Mouse (Mus musculus): ENCODE results near the gene Il2rb. TPM values are rescaled to one million over a fixed set of nuclear protein-coding genes. Genes with fewer than 3 reads are reported as not detected.

The Il2rb gene
- 0.62 TPM in 1 of 2 replicates, not detected in the other for total RNA-seq (2012; rRNA removed)

DNA sequence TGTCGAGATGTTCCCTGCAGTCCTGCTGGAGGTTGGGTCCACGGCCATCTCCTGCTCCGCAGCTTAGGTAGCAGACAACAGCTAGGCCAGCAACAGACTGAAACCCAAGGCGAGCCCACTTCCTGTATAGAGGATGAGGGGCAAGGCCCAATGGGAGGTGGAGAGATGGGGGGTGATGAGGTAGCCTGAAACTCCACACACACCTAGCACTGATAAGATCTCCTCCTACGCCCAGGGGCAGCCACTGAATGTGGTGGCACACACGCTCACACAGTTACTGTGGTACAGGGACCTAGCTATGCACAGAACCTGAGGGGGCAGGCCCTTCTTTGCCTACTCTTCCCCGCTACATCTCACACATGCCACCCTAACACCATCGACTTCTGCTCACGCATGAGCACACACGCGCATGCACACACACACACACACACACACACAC, at the start of gene Il2rb:
TSS of gene Il2rb (minus strand) at position 304 of the 439 bp plus-strand sequence.
- Histone ChIP-seq H3K9me3 (ENCODE audit: control insufficient read depth, insufficient read depth, low read depth, low read length) (no peaks in the 10 kb centered on the region), H3K27ac (ENCODE audit: insufficient read depth, low read depth, low read length, poor library complexity, severe bottlenecking) (no peak within 1 kb of the TSS), H3K4me3 (ENCODE audit: insufficient read depth in 1 of 2, low read depth in 1 of 2, low read length in 2 of 2, poor library complexity in 1 of 2, severe bottlenecking in 1 of 2) (no peak within 1 kb of the TSS), H3K36me3 (ENCODE audit: control insufficient read depth, insufficient read depth, low read length, poor library complexity, severe bottlenecking) (no peaks in the 10 kb centered on the region), H3K9ac (ENCODE audit: insufficient read depth, low read depth, low read length, poor library complexity, severe bottlenecking) (no peak within 1 kb of the TSS), H3K4me1 (ENCODE audit: control insufficient read depth in 2 of 2, insufficient read depth in 2 of 2, low read length in 2 of 2, poor library complexity in 1 of 2) (no peaks in the 10 kb centered on the region)
- no peak for DNase-seq (ENCODE audit: low read depth, low spot score)
- in situ Hi-C loops (cut with MboI; ENCODE audit: low sequenced_read_pairs in 2 of 2, unreplicated experiment in 2 of 2), result no loop called here
- TF ChIP-seq ZNF384 (IDR thresholded peaks at IDR 0.05; ENCODE audit: low read depth, low read length) (no peak), HCFC1 (IDR thresholded peaks at IDR 0.05; ENCODE audit: borderline replicate concordance, insufficient read depth, low read length) (no peak), ZC3H11A (IDR thresholded peaks at IDR 0.05; ENCODE audit: borderline replicate concordance, low read depth, low read length) (no peak), CHD2 (IDR thresholded peaks at IDR 0.05; ENCODE audit: low read depth, low read length) (no peak), MAFK (IDR thresholded peaks at IDR 0.05; ENCODE audit: insufficient read depth, low read depth, low read length) (no peak)

DNA sequence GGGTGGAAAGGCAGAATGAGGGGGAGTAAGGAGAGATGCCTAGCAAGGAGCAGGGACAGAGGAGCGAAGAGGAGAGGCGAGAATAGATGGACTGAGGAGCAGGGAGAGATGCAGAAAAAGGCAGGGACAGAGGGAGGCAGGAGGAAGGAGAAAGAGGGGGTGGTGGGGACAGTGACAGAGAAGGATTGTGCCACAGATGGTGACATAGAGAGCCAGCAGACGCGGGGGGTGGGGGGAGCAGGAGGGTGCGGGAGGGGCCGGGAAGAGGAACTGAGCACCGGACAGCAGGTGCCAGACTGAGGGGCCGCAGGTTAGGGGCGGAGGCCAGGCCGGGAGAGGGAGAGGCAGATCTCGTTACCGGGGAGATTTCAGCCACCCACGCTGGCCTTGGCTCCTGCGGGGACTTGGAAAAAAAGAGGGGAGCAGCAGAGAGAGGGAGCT, 49.5 kb upstream of the Il2rb start, which contains the start of gene Sstr3:
TSS of gene Sstr3 (minus strand) at position 125 of the 441 bp plus-strand sequence.
- H3K4me1 ChIP-seq (ENCODE audit: control insufficient read depth in 2 of 2, insufficient read depth in 2 of 2, low read length in 2 of 2, poor library complexity in 1 of 2), result peaks cover 8 to 24% of the 10 kb centered on the region in 2 experiments
- peak within 1 kb of the TSS; percentile 25; the same call in 1 of the 2 replicates for H3K9ac ChIP-seq (ENCODE audit: insufficient read depth, low read depth, low read length, poor library complexity, severe bottlenecking)
- no peaks in the 10 kb centered on the region for H3K9me3 ChIP-seq (ENCODE audit: control insufficient read depth, insufficient read depth, low read depth, low read length)
- H3K4me3 ChIP-seq (ENCODE audit: insufficient read depth in 1 of 2, low read depth in 1 of 2, low read length in 2 of 2, poor library complexity in 1 of 2, severe bottlenecking in 1 of 2), result no peak within 1 kb of the TSS
- DNase-seq (ENCODE audit: low read depth, low spot score), result no peak
- in situ Hi-C loops (cut with MboI; ENCODE audit: low sequenced_read_pairs in 2 of 2, unreplicated experiment in 2 of 2), result no loop called here
- H3K36me3 ChIP-seq (ENCODE audit: control insufficient read depth, insufficient read depth, low read length, poor library complexity, severe bottlenecking), result no peaks in the 10 kb centered on the region
- no peak for TF ChIP-seq ZC3H11A (IDR thresholded peaks at IDR 0.05; ENCODE audit: borderline replicate concordance, low read depth, low read length)
- no peak for TF ChIP-seq CHD2 (IDR thresholded peaks at IDR 0.05; ENCODE audit: low read depth, low read length)
- no peak for TF ChIP-seq ZNF384 (IDR thresholded peaks at IDR 0.05; ENCODE audit: low read depth, low read length)
- TF ChIP-seq HCFC1 (IDR thresholded peaks at IDR 0.05; ENCODE audit: borderline replicate concordance, insufficient read depth, low read length), result no peak
- TF ChIP-seq MAFK (IDR thresholded peaks at IDR 0.05; ENCODE audit: insufficient read depth, low read depth, low read length), result no peak
- H3K27ac ChIP-seq (ENCODE audit: insufficient read depth, low read depth, low read length, poor library complexity, severe bottlenecking), result no peak within 1 kb of the TSS

DNA sequence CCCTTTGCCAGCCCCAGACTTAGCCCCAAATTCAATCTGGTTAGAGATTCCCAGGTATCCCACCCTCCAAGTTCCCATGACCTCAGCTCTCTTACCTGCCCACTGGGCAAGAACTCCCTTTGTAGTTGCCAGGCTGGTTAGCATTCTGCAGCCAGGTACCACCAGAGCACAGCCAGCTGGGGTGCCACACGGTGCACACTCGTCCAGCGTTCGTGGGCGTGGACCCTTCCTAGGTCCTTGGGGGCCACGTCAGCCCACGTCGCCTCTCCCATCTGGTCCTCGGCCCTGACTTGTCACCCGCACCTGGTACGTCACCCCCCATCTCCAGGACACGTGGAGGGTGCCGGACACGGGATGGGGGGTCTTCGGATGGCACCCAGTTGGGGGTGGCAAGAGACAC, 49.0 kb upstream of the Il2rb start:
- Histone ChIP-seq H3K9ac (ENCODE audit: insufficient read depth, low read depth, low read length, poor library complexity, severe bottlenecking) (no peak overlapping the region), H3K4me1 (ENCODE audit: control insufficient read depth in 2 of 2, insufficient read depth in 2 of 2, low read length in 2 of 2, poor library complexity in 1 of 2) (peaks cover 8 to 21% of the 10 kb centered on the region in 2 experiments), H3K9me3 (ENCODE audit: control insufficient read depth, insufficient read depth, low read depth, low read length) (no peaks in the 10 kb centered on the region), H3K4me3 (ENCODE audit: insufficient read depth in 1 of 2, low read depth in 1 of 2, low read length in 2 of 2, poor library complexity in 1 of 2, severe bottlenecking in 1 of 2) (no peak overlapping the region), H3K36me3 (ENCODE audit: control insufficient read depth, insufficient read depth, low read length, poor library complexity, severe bottlenecking) (no peaks in the 10 kb centered on the region), H3K27ac (ENCODE audit: insufficient read depth, low read depth, low read length, poor library complexity, severe bottlenecking) (no peak overlapping the region)
- DNase-seq (ENCODE audit: low read depth, low spot score), result no peak
- in situ Hi-C loops (cut with MboI; ENCODE audit: low sequenced_read_pairs in 2 of 2, unreplicated experiment in 2 of 2), result no loop called here
- TF ChIP-seq ZNF384 (IDR thresholded peaks at IDR 0.05; ENCODE audit: low read depth, low read length) (no peak), ZC3H11A (IDR thresholded peaks at IDR 0.05; ENCODE audit: borderline replicate concordance, low read depth, low read length) (no peak), HCFC1 (IDR thresholded peaks at IDR 0.05; ENCODE audit: borderline replicate concordance, insufficient read depth, low read length) (no peak), CHD2 (IDR thresholded peaks at IDR 0.05; ENCODE audit: low read depth, low read length) (no peak), MAFK (IDR thresholded peaks at IDR 0.05; ENCODE audit: insufficient read depth, low read depth, low read length) (no peak)

DNA sequence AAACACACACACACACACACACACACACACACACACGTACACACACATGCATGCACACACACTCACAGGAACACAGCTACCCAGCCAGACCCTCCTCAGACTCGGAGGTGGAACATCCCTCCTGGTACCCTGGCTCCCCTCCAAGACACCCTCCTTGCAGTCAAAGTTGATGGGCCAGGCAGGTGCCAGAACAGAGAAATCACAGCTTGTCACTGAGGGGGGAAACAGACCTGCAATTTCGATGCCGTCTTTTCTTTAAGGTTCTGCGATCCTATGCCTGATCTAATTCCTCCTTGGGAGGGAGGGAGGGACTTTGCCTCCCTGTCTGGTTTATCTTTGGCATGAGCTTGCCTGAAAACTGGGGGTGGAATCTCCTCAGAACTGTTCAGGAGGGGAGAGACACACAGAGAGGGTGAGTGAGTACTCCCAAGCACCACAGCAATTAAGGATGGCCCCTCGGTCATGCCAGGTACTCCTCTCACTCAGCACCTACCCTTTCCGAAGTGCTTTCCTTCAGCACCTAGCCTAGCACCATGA, 47.8 kb upstream of the Il2rb start:
- Histone ChIP-seq H3K27ac (ENCODE audit: insufficient read depth, low read depth, low read length, poor library complexity, severe bottlenecking) (no peak overlapping the region), H3K36me3 (ENCODE audit: control insufficient read depth, insufficient read depth, low read length, poor library complexity, severe bottlenecking) (no peaks in the 10 kb centered on the region), H3K4me1 (ENCODE audit: control insufficient read depth in 2 of 2, insufficient read depth in 2 of 2, low read length in 2 of 2, poor library complexity in 1 of 2) (peaks cover 0 to 15% of the 10 kb centered on the region in 2 experiments; a peak in 2 of 4 replicates), H3K9me3 (ENCODE audit: control insufficient read depth, insufficient read depth, low read depth, low read length) (no peaks in the 10 kb centered on the region), H3K4me3 (ENCODE audit: insufficient read depth in 1 of 2, low read depth in 1 of 2, low read length in 2 of 2, poor library complexity in 1 of 2, severe bottlenecking in 1 of 2) (no peak overlapping the region), H3K9ac (ENCODE audit: insufficient read depth, low read depth, low read length, poor library complexity, severe bottlenecking) (no peak overlapping the region)
- no peak for TF ChIP-seq ZC3H11A (IDR thresholded peaks at IDR 0.05; ENCODE audit: borderline replicate concordance, low read depth, low read length)
- TF ChIP-seq ZNF384 (IDR thresholded peaks at IDR 0.05; ENCODE audit: low read depth, low read length), result no peak
- no peak for TF ChIP-seq CHD2 (IDR thresholded peaks at IDR 0.05; ENCODE audit: low read depth, low read length)
- no peak for TF ChIP-seq HCFC1 (IDR thresholded peaks at IDR 0.05; ENCODE audit: borderline replicate concordance, insufficient read depth, low read length)
- no peak for TF ChIP-seq MAFK (IDR thresholded peaks at IDR 0.05; ENCODE audit: insufficient read depth, low read depth, low read length)
- no peak for DNase-seq (ENCODE audit: low read depth, low spot score)
- in situ Hi-C loops (cut with MboI; ENCODE audit: low sequenced_read_pairs in 2 of 2, unreplicated experiment in 2 of 2), result no loop called here

Measured in ES-E14 (cell line).